Mouse (Mus musculus): ENCODE data around the gene Plcb4. TPM values are rescaled to one million over a fixed set of nuclear protein-coding genes. Genes with fewer than 3 reads are reported as not detected.

Plcb4 gene
- polyA plus RNA-seq (2014; fragmentation: Nextera tagmentation; extraction: Ambion mirVana) = 12.4 and 14.0 TPM in 2 replicates

GRCm38 (mm10) chr2:135658486-135659390 lies at the start of gene Plcb4:
Plcb4 (plus strand) TSS chr2:135659011.
- H3K27ac ChIP-seq (replicated peaks; ENCODE audit: low read depth, low read length) = peak within 1 kb of the TSS; percentile 93
- ATAC-seq (ENCODE audit: insufficient number of reproducible peaks, low FRiP score, low TSS enrichment, low read depth) (peak; percentile 91), DNase-seq (ENCODE audit: low spot score) (peak; percentile 91)
- H3K4me3 ChIP-seq (ENCODE audit: low read depth, low read length) = peak within 1 kb of the TSS; percentile 68
- H3K9me3 ChIP-seq (ENCODE audit: control insufficient read depth, low read length) = no peaks in the 10 kb centered on the region
- WGBS = under 1% methylated on average over 55 of the region's 71 CpGs
- H3K27me3 ChIP-seq (ENCODE audit: control insufficient read depth, insufficient read depth, low read length) = no peaks in the 10 kb centered on the region
- peak within 1 kb of the TSS; percentile 64 for H3K4me2 ChIP-seq (ENCODE audit: low read depth, severe bottlenecking)
- no peaks in the 10 kb centered on the region for H3K4me1 ChIP-seq (ENCODE audit: control insufficient read depth, insufficient read depth, low read length)
- peak within 1 kb of the TSS; percentile 96 for H3K9ac ChIP-seq (ENCODE audit: low read length)
- no peaks in the 10 kb centered on the region for H3K36me3 ChIP-seq (ENCODE audit: control insufficient read depth, insufficient read depth, low read length)

GRCm38 (mm10) chr2:135614651-135615261 lies 44.1 kb upstream of the Plcb4 start:
- H3K9ac ChIP-seq (ENCODE audit: low read length) = no peak overlapping the region
- no peaks in the 10 kb centered on the region for H3K4me1 ChIP-seq (ENCODE audit: control insufficient read depth, insufficient read depth, low read length)
- 24% methylated on average over 4 of the region's 4 CpGs for WGBS
- H3K4me2 ChIP-seq (ENCODE audit: low read depth, severe bottlenecking) = no peak overlapping the region
- H3K27ac ChIP-seq (replicated peaks; ENCODE audit: low read depth, low read length) = no peak overlapping the region
- no peaks in the 10 kb centered on the region for H3K36me3 ChIP-seq (ENCODE audit: control insufficient read depth, insufficient read depth, low read length)
- ATAC-seq (ENCODE audit: insufficient number of reproducible peaks, low FRiP score, low TSS enrichment, low read depth) (no peak), DNase-seq (ENCODE audit: low spot score) (no peak)
- no peaks in the 10 kb centered on the region for H3K27me3 ChIP-seq (ENCODE audit: control insufficient read depth, insufficient read depth, low read length)
- H3K4me3 ChIP-seq (ENCODE audit: low read depth, low read length) = no peak overlapping the region
- no peaks in the 10 kb centered on the region for H3K9me3 ChIP-seq (ENCODE audit: control insufficient read depth, low read length)

GRCm38 (mm10) chr2:135616090-135616489 lies 42.7 kb upstream of the Plcb4 start:
- Histone ChIP-seq H3K4me2 (ENCODE audit: low read depth, severe bottlenecking) (no peak overlapping the region), H3K27ac (replicated peaks; ENCODE audit: low read depth, low read length) (no peak overlapping the region), H3K4me3 (ENCODE audit: low read depth, low read length) (no peak overlapping the region), H3K4me1 (ENCODE audit: control insufficient read depth, insufficient read depth, low read length) (no peaks in the 10 kb centered on the region), H3K9ac (ENCODE audit: low read length) (no peak overlapping the region), H3K9me3 (ENCODE audit: control insufficient read depth, low read length) (no peaks in the 10 kb centered on the region), H3K36me3 (ENCODE audit: control insufficient read depth, insufficient read depth, low read length) (no peaks in the 10 kb centered on the region), H3K27me3 (ENCODE audit: control insufficient read depth, insufficient read depth, low read length) (no peaks in the 10 kb centered on the region)
- WGBS = 73% methylated on average over 1 of the region's 1 CpGs
- DNase-seq (ENCODE audit: low spot score) (no peak), ATAC-seq (ENCODE audit: insufficient number of reproducible peaks, low FRiP score, low TSS enrichment, low read depth) (no peak)

DNA sequence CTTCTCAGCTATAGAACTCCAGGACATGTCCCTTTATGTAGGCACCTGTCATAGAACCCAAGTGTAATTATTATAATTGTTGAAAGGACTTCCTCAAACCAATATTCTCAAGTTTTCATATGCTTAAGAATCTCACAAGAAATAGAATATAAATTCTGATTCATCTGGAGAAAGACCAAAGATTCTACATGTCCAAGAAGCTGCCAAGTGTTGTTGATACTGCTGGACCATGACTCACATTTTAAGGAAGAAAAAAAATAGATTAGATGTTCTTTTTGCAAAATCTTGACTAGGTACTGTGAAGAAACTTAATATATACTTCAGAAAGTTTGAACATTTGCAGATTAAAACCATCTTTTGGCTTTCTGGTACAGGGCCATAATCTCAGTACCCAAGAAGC lies 40.3 kb upstream of the Plcb4 start:
- Histone ChIP-seq H3K27me3 (ENCODE audit: control insufficient read depth, insufficient read depth, low read length) (no peaks in the 10 kb centered on the region), H3K4me2 (ENCODE audit: low read depth, severe bottlenecking) (no peak overlapping the region), H3K9me3 (ENCODE audit: control insufficient read depth, low read length) (no peaks in the 10 kb centered on the region), H3K36me3 (ENCODE audit: control insufficient read depth, insufficient read depth, low read length) (no peaks in the 10 kb centered on the region), H3K4me1 (ENCODE audit: control insufficient read depth, insufficient read depth, low read length) (no peaks in the 10 kb centered on the region), H3K27ac (replicated peaks; ENCODE audit: low read depth, low read length) (no peak overlapping the region), H3K9ac (ENCODE audit: low read length) (no peak overlapping the region), H3K4me3 (ENCODE audit: low read depth, low read length) (no peak overlapping the region)
- ATAC-seq (ENCODE audit: insufficient number of reproducible peaks, low FRiP score, low TSS enrichment, low read depth) (no peak), DNase-seq (ENCODE audit: low spot score) (no peak)

- H3K4me3 ChIP-seq (ENCODE audit: low read depth, low read length) = no peak overlapping the region
- 81% methylated on average over 2 of the region's 2 CpGs for WGBS
- ATAC-seq (ENCODE audit: insufficient number of reproducible peaks, low FRiP score, low TSS enrichment, low read depth) = no peak
- no peak for DNase-seq (ENCODE audit: low spot score)
- no peak overlapping the region for H3K9ac ChIP-seq (ENCODE audit: low read length)
- H3K36me3 ChIP-seq (ENCODE audit: control insufficient read depth, insufficient read depth, low read length) = no peaks in the 10 kb centered on the region
- no peaks in the 10 kb centered on the region for H3K27me3 ChIP-seq (ENCODE audit: control insufficient read depth, insufficient read depth, low read length)
- no peak overlapping the region for H3K27ac ChIP-seq (replicated peaks; ENCODE audit: low read depth, low read length)
- H3K4me1 ChIP-seq (ENCODE audit: control insufficient read depth, insufficient read depth, low read length) = no peaks in the 10 kb centered on the region
- no peaks in the 10 kb centered on the region for H3K9me3 ChIP-seq (ENCODE audit: control insufficient read depth, low read length)
- no peak overlapping the region for H3K4me2 ChIP-seq (ENCODE audit: low read depth, severe bottlenecking)
Observed at GRCm38 (mm10) chr2:135619956-135620355, 38.9 kb upstream of the Plcb4 start.

GRCm38 (mm10) chr2:135627821-135628220 lies 31.0 kb upstream of the Plcb4 start:
- no peak for DNase-seq (ENCODE audit: low spot score)
- no peak for ATAC-seq (ENCODE audit: insufficient number of reproducible peaks, low FRiP score, low TSS enrichment, low read depth)
- no peaks in the 10 kb centered on the region for H3K27me3 ChIP-seq (ENCODE audit: control insufficient read depth, insufficient read depth, low read length)
- H3K27ac ChIP-seq (replicated peaks; ENCODE audit: low read depth, low read length) = no peak overlapping the region
- no peak overlapping the region for H3K9ac ChIP-seq (ENCODE audit: low read length)
- H3K4me1 ChIP-seq (ENCODE audit: control insufficient read depth, insufficient read depth, low read length) = no peaks in the 10 kb centered on the region
- H3K9me3 ChIP-seq (ENCODE audit: control insufficient read depth, low read length) = no peaks in the 10 kb centered on the region
- no peak overlapping the region for H3K4me2 ChIP-seq (ENCODE audit: low read depth, severe bottlenecking)
- no peak overlapping the region for H3K4me3 ChIP-seq (ENCODE audit: low read depth, low read length)
- 74% methylated on average over 2 of the region's 2 CpGs for WGBS
- no peaks in the 10 kb centered on the region for H3K36me3 ChIP-seq (ENCODE audit: control insufficient read depth, insufficient read depth, low read length)

DNA sequence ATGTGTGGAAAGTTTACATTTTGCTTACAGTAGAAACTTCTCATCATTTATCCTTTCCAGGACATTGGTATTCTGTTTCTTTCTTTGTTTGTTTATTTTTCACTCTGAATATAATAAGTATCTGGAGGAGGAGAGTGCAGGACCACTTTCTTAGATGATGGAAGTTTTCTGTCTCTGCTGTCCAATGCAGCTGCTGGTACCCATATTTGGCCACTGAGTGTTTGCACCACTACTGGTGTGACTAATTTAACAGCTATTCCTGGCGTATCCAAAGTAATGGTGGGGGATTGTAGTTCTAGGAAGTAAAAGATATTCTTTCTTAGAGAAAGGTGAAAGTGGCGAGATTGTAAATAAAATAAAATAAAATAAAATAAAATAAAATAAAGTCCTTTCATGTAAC lies 21.6 kb upstream of the Plcb4 start:
- 75% methylated on average over 2 of the region's 2 CpGs for WGBS
- H3K9ac ChIP-seq (ENCODE audit: low read length) = no peak overlapping the region

DNA sequence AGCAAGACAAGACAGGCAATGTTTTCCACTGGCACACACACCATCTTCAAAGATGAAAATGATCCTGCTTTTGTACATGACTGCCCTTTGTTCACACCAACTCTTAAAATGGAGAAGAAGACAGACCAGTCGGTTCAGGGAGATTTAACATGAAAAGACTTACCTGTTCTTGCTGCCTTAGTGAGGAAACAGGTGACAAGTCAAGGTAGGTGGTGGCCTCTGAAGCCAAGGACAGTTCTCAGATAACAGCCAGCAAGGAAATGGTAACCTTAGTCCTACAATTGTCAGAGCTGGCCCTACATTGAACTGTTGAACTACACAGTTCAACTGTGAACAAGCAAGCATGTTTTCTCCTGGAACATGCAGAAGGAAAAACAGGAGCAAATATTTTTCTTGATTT lies 17.8 kb upstream of the Plcb4 start:
- Histone ChIP-seq H3K4me1 (ENCODE audit: control insufficient read depth, insufficient read depth, low read length) (no peaks in the 10 kb centered on the region), H3K27me3 (ENCODE audit: control insufficient read depth, insufficient read depth, low read length) (no peaks in the 10 kb centered on the region), H3K36me3 (ENCODE audit: control insufficient read depth, insufficient read depth, low read length) (no peaks in the 10 kb centered on the region), H3K9me3 (ENCODE audit: control insufficient read depth, low read length) (no peaks in the 10 kb centered on the region), H3K4me2 (ENCODE audit: low read depth, severe bottlenecking) (no peak overlapping the region), H3K9ac (ENCODE audit: low read length) (no peak overlapping the region), H3K27ac (replicated peaks; ENCODE audit: low read depth, low read length) (no peak overlapping the region), H3K4me3 (ENCODE audit: low read depth, low read length) (no peak overlapping the region)
- no peak for DNase-seq (ENCODE audit: low spot score)
- WGBS = 75% methylated on average over 1 of the region's 1 CpGs
- no peak for ATAC-seq (ENCODE audit: insufficient number of reproducible peaks, low FRiP score, low TSS enrichment, low read depth)

More for the DNA sequence above, 21.6 kb upstream of the Plcb4 start:
- Histone ChIP-seq H3K27ac (replicated peaks; ENCODE audit: low read depth, low read length) (no peak overlapping the region), H3K4me1 (ENCODE audit: control insufficient read depth, insufficient read depth, low read length) (no peaks in the 10 kb centered on the region), H3K9me3 (ENCODE audit: control insufficient read depth, low read length) (no peaks in the 10 kb centered on the region), H3K4me2 (ENCODE audit: low read depth, severe bottlenecking) (no peak overlapping the region), H3K4me3 (ENCODE audit: low read depth, low read length) (no peak overlapping the region), H3K27me3 (ENCODE audit: control insufficient read depth, insufficient read depth, low read length) (no peaks in the 10 kb centered on the region), H3K36me3 (ENCODE audit: control insufficient read depth, insufficient read depth, low read length) (no peaks in the 10 kb centered on the region)
- ATAC-seq (ENCODE audit: insufficient number of reproducible peaks, low FRiP score, low TSS enrichment, low read depth) (no peak), DNase-seq (ENCODE audit: low spot score) (no peak)
